Mouse (Mus musculus) adrenal gland, postnatal 36 days (tissue): Measurements from ENCODE around the gene Bag6. TPM values are rescaled to one million over a fixed set of nuclear protein-coding genes. Genes with fewer than 3 reads are reported as not detected.
A peak's percentile ranks its signal among the peaks of the same experiment; 100 is the strongest.

Experiments
- DNase-seq, 2 experiments: peaks; one replicate each; pipeline ENCODE4 v3.0.0; 2021; ENCODE audit warnings: mixed read lengths in 1 of 2
- long read RNA-seq, 2 experiments: library from polyadenylated mRNA; stranded (forward); transcript quantifications; one replicate each; pipeline ENCODE4 v2.0.0; 2021; ENCODE audit warnings: borderline sequencing depth in 2 of 2
- total RNA-seq, 2 experiments: library from RNA; stranded (reverse); gene quantifications; 2 replicates each; pipeline ENCODE4 v1.2.3; 2021

Bag6 gene
- total RNA-seq, result 100 to 1,000 TPM; 372 to 389 TPM
- long read RNA-seq, experiment 1, transcript Bag6-204 (2 exons, 683 nt), result major isoform, 6 of 66 reads
- long read RNA-seq, experiment 1, partial matches to known transcripts, result 42 of 66 reads
- long read RNA-seq, experiment 1, other reads (novel, unspliced or antisense), result 17 of 66 reads
- long read RNA-seq, experiment 2, partial matches to known transcripts, result 22 of 54 reads
- long read RNA-seq, experiment 2, other reads (novel, unspliced or antisense), result 32 of 54 reads

DNA sequence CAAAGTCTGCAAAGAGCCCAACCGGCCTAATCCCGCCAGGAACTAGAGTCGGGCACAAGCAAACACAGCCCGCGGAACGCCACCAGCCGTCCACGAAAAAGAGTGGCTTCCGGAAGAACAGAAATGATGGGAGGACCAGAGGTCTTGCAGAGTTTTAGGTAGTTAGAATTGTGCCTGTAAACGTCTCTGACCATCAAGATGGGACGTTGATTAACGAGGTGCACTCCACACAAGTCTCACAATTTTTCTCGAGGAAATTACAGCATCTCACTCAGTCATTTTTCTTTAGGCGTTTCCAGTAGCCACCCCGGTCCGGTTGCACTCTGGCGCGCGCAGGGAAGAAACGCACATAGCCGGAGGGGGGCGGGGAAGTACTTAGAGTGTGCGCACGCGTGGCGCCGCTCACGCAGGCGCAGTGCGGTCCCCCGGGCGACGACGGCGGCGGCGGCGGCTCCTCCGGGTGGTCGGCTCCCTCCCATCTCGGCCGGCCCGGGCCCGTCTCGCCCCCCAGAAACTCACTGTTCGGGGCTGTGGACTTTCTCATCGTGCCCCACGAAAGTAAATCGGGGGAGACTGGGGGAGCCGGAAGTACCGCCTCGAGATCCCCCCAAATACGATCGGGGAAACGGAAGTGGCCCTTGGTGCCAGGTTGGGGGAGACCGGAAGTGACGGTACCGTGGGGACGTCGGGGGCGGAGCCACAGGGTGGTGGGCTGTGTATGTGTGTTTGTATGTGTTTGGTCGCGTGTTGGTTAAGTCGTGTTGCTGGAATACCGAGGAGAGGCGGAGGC lies at the start of gene Bag6:
Gene Bag6, plus strand, starts transcription at position 378 of the 790 bp plus-strand sequence.
- peak; percentile 94 to 95 for DNase-seq

DNA sequence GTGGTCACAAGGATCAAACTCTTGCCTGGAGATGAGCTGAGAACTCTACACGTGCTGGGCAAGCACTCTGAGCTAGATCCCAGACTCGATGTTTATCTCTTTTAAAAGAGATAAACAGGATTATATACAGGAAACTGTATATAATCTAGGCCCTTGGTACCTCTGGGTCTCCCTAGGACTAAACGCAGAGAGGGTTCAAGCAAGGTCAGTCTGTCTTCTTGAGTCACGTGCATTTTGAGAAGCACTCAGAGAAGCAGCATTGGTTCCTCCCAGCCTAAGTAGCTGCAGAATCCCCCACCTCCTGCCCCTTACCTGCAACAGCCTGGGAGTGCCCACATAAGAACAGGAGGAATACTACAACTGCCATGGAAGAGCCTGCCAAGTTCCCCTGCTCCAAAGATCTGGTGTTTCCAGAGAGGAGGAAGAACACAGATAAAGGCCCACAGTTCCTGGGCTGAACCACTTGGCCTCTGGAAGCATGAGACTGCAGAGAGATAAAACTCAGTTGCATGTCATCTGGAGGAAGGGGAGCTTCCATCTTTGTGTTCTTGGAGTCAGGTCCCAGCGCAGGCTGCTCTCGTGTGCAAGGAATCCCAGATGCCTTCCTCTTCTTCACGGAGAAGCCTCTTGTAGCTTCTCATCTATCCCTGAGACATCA lies 49.6 kb upstream of the Bag6 start, which contains the start of gene Ly6g6f:
Gene Ly6g6f, minus strand, starts transcription at position 403 of the 658 bp plus-strand sequence.
- no peak for DNase-seq

DNA sequence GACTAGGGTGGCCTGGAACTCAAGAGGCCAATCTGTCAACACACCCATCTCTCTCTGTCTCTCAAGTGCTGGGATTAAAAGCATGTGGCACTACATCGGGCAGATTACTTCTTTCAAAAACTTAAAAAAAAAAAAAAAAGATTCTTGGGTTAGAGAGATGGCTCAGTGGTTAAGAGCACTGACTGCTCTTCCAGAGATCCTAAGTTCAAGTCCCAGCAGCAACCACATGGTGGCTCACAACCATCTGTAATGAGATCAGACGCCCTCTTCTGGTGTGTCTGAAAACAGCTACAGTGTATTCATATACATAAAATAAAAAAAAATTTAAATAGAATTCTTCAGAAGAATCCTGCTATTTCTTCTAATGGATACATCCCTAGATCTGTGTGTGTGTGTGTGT lies 46.8 kb upstream of the Bag6 start:
- DNase-seq, result no peak

DNA sequence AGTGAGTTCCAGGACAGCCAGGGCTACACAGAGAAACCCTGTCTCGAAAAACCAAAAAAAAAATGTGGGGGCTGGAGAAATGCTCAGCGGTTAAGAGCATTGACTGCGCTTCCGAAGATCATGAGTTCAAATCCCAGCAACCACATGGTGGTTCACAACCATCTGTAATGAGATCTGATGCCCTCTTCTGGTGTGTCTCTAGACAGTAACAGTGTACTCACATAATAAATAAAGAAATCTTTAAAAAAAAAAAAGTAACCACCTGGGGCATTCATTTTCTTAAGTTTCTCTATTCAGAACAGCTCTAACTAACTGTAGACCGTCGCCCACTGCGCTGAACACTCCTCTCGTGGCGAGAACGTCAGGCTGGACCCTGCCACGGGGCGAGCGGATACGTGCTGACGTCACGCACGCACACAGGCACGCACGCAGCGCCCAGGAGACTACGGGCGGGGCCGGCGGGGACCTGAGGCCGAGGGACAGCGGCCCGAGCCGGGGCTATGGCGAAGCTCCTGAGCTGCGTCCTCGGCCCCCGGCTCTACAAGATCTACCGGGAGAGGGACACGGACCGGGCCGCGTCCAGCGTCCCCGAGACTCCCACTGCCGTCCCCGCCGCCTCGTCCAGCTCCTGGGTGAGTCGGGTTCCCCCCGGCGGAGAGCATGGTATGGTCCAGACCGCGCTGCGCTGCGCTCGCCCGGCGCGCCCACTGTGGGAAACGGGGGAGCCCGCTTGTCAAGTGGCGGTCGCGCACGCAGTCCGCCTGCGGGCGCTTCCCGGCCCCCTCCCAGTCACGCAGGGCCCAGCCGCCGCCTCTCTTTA lies 45.9 kb upstream of the Bag6 start, which contains the start of gene Abhd16a:
Gene Abhd16a, plus strand, starts transcription at position 439 of the 820 bp plus-strand sequence.
- peak; percentile 95 to 96 for DNase-seq

DNA sequence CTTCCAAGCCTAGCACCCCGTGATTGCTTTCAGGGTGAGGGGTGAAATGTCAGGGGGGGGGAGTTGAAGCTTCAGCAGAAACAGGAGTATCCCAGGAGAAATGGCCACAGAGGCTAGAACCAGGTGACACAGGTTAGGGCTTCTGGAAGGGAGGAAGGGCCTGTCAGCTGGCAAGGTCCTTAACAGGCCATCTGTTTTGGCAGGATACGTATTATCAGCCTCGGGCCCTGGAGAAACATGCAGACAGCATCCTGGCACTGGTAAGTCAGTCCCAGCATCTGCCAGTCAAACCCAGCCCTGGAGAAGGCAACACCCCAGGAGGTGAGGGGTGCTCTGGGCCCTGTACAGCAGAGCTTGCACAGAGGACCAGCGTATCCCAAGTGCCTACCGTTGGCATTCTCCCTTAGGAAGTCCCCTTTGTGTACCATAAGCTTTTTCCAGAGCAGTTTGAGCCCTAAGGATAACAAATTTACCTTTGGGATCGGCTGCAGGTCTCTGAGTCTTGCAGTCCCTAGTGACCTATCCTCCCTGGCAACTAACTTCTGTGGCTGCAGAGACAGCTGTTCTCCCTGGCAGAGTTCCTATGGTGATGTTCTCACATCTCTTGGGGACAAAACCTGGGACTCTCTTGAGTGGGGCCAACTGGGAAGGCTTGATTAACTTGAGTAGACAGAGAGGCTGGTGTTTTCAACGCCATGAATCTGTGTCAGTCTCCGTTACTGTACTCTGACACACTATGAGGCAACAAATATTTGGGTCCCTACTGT lies 44.6 kb upstream of the Bag6 start:
- DNase-seq, result peak in 1 of 2 experiments; percentile 26

DNA sequence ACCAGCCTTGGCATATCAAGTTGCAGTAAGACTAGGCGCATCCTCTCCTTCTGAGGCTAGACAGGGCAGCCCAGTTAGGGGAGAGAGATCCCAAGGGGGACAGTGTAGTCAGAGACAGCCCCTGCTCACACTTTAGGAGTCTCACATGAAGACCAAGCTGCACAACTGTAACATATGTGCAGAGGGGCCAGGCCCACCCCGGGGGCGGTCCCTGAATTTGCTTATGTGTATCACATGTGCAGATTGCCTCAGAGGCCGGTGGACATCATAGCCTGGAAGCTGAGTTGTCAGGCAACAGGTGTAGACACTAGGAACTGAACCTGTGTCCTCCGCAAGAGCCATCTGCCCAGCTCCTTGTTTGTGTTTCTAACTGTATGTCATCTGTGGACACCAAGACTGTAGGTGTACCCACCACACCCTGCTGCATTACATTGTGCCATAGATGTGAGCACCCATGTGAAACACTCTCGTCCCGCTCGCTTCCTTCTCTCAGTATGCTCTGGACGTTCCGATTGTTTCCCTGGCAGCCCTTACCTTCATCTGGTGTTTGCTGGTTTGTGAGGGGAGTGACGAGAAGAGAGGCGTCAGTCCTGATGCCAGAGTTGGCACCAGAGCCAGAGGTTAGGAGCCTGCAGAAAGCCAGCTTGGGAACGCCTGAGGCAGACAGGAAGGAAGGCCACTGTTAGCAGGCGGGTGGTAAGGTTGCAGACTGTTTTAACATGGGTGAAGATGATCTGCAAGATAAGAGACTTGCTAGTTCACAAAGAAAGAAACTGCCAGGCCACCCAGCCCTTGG lies 42.4 kb upstream of the Bag6 start:
- DNase-seq, result no peak

DNA sequence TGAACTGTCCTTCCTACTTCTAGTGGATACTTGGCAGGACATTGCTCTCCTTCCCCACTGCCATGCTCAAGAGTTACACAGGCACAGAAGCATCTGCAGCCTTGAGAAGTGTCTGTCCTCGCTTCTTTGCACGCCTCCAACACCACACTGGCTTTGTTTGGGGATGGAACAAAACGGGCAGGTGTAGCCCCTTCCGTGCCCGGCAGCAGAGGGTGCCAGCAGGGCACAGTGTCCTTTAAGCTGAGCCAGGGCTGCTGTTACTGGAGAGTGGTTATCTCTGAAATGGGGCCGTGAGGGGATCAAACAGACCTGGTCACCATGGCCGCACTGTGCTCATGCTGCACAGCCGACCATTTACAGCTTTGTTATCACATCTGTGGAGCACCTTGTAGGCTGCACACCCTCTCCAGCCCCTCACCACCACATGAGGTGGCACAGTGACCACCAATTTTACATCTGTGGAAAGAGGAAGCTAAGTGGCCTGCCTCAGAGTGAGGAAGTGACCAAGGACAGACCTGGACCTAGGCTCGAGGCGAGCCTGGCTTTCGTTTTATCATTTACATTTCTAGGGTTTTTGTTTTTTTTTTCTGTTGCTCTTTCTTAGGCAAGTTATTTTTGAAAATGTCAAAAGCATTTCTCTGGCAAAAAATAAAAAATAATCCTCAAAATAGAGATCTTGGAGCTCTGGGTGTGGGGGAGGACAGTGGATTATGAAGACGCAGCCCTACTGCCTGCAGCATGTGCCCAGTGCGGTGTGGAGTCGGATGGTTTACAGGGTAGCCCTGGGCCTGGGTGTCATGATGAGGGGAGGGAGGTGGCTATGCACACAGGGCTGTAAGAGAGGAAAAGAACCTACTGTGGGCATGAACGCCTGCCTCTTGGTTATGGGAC lies 40.3 kb upstream of the Bag6 start:
- DNase-seq, result no peak

DNA sequence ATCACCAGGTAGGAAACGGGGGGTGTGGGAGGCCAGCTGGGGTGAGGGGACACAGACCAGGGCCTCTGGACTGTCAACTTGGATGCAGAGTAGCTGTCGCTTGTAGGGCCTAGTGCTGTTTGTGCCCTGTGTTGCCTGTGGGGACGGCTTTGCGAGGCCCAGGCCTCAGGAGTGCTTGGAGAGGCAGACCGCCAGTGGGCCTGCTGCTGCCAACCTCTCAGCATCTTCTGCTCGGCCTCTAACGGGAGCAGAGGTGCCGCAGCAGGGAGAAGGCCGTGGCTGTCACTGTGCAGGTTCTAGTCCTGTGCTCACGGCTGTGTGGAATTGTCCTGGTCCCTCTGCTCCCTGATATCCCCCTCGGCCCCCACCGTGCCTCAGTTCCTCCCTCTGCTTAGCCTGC lies 38.4 kb upstream of the Bag6 start:
- DNase-seq, result no peak

DNA sequence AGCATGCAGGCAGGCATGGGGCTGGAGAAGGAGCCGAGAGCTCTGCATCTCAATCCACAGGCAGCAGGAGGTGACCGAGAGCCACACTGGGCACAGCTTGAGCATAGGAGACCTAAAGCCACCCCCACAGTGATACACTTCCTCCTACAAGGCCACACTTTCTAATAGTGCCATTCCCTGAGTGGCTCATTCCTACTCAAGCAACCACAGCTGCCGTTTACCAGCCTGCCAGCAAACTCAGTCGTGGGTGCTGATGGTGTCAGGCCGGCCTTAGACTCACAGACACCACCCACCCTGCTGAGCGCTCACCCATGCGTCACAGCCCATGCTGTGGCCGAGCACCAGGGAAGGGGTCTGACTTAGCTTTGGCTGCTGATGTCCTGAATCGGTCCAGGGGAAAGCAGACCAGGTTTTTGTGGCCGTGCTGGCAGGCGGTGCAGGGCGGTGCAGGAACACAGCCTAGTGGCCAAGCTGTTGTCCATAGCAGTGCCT lies 37.8 kb upstream of the Bag6 start:
- peak in 1 of 2 experiments; percentile 31 for DNase-seq

DNA sequence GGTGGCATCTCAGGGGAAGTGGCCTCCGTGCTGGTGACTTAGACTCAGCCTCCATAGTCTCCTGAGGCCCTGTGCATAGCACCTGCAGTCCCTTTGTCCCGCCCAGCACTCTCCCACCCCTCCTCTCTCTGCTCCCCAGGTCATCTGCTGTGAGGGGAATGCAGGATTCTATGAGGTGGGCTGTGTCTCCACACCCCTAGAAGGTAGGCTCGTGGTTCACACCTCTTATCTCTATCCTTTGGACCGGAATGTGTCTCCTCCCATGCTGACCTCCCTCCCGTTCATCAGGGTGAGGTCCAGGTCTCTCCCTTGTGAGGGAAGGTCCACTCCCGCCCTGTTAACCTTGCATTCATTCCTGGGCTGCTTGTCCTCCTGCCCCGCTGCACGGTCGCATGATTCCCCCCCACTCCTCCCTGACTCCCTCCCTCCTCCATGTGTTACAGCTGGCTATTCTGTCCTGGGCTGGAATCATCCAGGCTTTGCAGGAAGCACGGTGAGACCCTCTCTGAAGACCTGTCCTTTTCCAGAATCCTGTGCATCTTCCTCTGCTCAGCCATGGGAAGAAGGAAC lies 34.7 kb upstream of the Bag6 start:
- DNase-seq, result no peak

DNA sequence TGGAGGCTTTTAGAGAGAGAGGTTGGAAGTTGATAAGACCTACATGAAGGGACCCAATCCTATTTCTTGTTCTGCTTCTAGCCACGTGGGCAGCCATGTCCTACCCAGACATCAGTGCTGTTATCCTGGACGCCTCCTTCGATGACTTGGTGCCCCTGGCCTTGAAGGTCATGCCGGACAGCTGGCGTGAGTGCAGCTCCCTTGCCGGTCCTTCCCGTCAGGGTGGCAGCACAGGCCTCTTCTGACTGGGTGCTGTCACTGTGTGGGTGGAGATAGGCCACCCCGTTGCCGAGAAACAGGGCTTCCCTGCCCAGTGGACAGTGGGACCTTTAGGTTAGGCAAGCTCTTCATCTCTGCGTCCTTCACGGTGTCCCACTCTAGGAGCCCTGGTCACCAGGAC lies 33.8 kb upstream of the Bag6 start:
- DNase-seq, result peak; percentile 33 to 47

DNA sequence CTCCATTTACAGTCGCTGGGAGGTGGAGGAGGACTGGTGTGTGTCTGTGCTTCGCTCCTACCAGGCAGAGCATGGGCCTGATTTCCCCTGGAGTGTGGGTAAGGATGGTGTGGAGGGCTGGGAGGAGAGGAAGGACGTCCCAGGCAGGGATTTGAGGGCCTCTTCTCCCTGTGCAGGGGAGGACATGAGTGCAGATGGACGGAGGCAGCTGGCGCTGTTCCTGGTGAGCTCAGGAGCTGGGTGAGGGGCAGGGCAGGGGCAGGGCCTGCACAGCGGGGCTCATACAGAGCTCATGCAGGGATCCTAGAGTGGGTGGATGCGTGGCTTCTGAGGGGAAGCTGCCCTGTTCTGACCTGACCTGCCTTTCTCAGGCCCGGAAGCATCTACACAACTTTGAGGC lies 32.7 kb upstream of the Bag6 start:
- no peak for DNase-seq

DNA sequence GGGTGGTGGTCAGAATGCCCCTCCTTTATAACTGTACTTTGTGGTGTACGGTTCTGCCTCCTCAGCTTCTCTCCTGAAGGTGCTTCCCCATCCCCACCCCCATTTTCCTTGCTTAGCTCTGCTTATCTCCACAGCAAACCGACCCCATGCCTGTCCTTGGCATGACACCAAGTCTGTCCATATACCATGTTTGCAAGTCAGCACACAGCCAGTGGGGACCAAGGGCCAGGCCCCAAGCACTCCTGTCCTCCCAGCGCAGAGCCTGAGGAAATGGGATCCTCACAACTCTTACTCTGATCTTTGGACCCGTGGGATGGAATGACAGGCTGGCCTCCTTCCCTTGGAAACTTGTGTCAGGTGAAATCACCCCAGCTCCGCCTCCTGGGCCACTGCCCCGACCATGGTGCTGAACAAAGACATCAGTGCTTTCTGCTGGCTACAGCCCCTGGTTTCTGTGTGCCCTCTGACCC lies 31.7 kb upstream of the Bag6 start:
- no peak for DNase-seq

DNA sequence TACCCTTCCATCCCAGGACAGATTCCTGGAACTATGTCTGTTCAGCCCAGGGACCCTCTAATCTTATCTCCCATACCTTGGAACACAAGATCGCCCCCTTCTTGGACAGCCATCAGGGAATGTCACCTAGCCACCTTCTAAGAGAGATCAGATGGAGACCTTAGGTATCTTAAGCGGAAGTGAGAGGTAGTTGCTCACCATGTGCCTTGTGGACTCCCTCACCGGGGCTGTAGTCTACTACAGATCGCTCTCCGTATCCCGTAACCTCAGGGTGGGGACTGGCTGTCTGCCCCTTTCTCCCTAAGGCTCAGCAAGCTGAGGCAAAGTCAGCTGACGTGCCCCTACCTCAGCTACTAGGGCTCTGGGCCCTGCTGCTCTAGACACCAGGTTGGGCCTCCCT lies 30.9 kb upstream of the Bag6 start:
- DNase-seq, result no peak

DNA sequence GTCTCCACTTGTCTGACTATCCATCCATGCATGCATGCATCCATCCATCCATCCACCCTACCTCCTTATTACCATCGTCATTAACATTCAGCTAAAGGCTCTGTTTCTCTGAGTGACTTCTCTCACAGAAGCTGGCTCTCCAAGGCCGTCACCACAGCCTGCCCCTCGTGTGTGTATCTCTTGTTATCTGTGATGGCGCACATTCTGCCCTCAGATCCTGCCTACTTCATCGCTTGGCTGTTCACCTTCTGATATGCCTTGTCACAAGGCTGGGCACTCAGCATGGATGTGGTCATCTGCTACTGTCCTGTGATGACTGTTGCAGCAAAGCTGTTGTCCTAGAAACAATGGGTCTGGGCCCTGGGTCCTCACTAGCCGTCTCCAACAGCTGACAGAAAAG lies 30.2 kb upstream of the Bag6 start:
- no peak for DNase-seq

DNA sequence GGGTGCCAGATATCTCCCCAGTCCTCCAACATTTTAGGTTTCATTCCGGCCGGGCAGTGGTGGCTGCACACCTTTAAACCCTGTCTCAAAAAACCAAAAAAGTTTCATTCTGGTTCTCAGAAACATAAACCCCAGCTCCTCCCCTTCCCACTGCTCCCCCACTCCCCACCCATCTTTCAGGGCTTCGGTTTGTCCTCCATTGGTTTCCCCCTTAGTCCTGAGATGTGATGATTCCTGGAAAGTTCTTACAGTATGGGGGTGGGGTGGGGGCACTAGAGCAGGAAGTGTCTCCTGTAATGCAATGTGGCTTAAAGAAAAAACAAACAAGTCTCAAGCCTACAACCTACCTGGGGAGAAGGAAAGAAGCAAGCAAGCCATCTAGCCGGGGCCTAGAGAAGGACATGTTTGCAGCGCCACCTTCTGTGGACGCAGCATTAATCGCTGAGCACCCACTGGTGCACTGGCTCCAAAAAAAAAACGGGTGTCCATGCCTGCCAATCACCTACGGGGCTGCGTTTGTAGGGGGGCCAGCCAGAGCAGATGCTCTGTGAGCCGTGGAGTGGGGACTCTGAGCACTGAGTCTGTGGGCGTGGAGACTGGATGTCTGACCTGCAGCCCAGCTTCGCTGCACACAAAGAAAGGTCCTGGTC lies 29.1 kb upstream of the Bag6 start:
- peak; percentile 27 to 48 for DNase-seq

DNA sequence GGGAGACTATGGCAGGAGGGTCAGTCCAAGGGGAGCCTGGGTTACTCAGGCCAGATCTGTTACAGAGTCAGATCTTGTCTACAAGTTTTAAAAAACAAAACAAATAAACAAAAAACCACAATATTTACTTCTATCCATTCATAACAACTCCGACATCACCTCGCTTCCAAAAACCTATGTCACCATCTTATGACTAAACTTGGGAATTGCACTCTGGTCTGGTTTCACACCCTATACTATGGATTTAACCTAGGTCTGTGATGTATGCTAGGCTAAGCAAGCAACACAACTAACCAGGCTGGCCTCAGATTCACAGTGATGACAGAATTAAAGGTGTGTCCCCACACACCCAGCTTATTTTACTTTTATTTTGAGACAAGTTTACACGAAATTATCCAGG lies 28.5 kb upstream of the Bag6 start:
- DNase-seq, result no peak

DNA sequence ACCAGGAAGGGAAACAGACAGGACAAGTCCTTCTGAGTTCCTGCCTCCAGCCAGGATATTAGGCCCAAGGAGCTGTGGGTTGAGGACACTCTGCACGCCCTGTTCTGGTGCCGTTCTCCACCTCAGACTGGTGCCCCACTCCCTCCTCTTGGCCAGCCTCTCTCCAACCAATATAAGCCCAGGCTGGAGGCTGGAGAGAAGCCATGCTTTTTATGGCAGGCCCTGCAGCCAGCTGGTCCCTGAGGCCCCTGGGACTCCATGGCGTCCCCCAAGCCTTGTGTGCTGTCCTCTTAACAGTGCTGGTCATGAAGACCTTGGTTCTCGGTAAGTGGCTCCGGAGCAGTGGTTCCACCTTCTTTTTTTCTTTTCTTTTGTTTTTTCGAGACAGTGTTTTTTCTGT lies 26.9 kb upstream of the Bag6 start, which contains the start of gene Ly6g5c:
Gene Ly6g5c, plus strand, starts transcription at position 183 of the 400 bp plus-strand sequence.
- DNase-seq, result no peak
